In the genomic region with DNA sequence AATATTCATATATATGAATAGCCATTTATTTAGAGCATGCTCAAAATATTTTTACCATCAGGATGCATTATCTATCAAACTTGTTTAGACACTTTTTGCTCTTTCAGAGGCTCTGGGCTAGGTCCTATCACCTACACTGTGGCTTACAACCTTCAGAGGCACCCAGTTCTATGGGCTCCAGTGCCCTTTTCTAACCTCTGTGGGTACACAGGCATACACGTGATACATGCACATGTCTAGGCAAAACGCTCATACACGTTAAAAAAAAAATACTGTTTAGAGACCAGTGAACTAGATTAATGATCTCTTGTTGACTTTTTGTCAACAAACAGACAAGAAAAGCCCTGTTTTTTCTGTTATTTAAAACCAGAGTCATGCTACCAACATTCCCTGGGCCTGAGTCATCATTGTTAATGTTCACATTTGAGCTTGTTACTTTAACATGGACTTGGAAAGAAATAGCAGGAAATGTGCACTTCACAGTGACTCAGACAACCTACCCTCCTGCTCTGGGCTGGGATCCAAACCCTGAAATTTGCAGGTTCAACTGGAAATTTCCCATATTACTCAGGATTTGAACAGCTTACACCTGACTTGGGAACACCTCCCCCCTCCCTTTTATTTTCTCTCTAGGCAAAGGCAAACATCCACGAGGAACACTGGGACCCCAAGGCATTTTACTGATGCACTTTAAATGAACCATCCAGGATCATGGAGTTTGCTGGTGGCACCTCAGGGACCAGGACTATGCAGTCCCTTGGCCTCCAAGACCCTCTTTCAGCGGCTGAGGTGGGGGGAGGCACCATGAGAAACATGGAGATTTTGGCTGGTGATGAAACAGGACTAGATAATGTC, we compare ENCODE assay signal across 9 mouse cellular contexts.
DNase-seq lines count a peak whose midpoint lies in the region; ATAC-seq and TF ChIP-seq lines count a peak whose summit lies in the region.
"Had no signal": no experiment of that assay in that cellular context is flagged by ENCODE, and none has a peak within 500 bp of the region (broad histone marks: within the 10 kb centered on the region; RNA-seq: fewer than 3 reads in every experiment).

No protein-coding gene starts in this region.

- ATAC-seq in heart, postnatal 0 days (ENCODE audit: insufficient read depth, low read depth) = no peak
- ATAC-seq in kidney, embryonic 14.5 days (ENCODE audit: low FRiP score, low TSS enrichment) = peak; percentile 76
- no peak for ATAC-seq in hindbrain, embryonic 14.5 days (ENCODE audit: low FRiP score)

- H3K4me3 ChIP-seq in heart, postnatal 0 days (ENCODE audit: low read depth, low read length) = no peak overlapping the region
- H3K4me3 ChIP-seq in heart, adult 2 months = no peak overlapping the region
- no peak overlapping the region for H3K4me3 ChIP-seq in kidney, embryonic 14.5 days (ENCODE audit: low read length)
- H3K4me3 ChIP-seq in small intestine, adult 2 months (ENCODE audit: low read depth, low read length) = no peak overlapping the region
- no peak overlapping the region for H3K4me3 ChIP-seq in hindbrain, embryonic 14.5 days (replicated peaks; ENCODE audit: low read length)

- H3K4me2 ChIP-seq in heart, postnatal 0 days (ENCODE audit: low read depth, low read length) = no peak overlapping the region
- no peak overlapping the region for H3K4me2 ChIP-seq in kidney, embryonic 14.5 days (replicated peaks; ENCODE audit: low read depth, low read length)
- no peak overlapping the region for H3K4me2 ChIP-seq in hindbrain, embryonic 14.5 days (replicated peaks)

- H3K27me3 ChIP-seq in heart, postnatal 0 days (ENCODE audit: control insufficient read depth, insufficient read depth, low read length) = no peaks in the 10 kb centered on the region
- no peaks in the 10 kb centered on the region for H3K27me3 ChIP-seq in heart, adult 2 months (ENCODE audit: control insufficient read depth, insufficient read depth, low read length)
- no peaks in the 10 kb centered on the region for H3K27me3 ChIP-seq in kidney, embryonic 14.5 days (ENCODE audit: control insufficient read depth, insufficient read depth, low read length)
- H3K27me3 ChIP-seq in small intestine, adult 2 months (ENCODE audit: control insufficient read depth, insufficient read depth, low read length) = no peaks in the 10 kb centered on the region
- H3K27me3 ChIP-seq in hindbrain, embryonic 14.5 days (ENCODE audit: control insufficient read depth, insufficient read depth, low read length) = no peaks in the 10 kb centered on the region

- intact Hi-C loops in heart, adult 2 months (cut with DNase I) = no loop called here

- no peaks in the 10 kb centered on the region for H3K79me2 ChIP-seq in heart, adult 2 months (replicated peaks; ENCODE audit: control insufficient read depth, insufficient read depth, low read length)

- no peaks in the 10 kb centered on the region for H3K36me3 ChIP-seq in heart, postnatal 0 days (replicated peaks; ENCODE audit: control insufficient read depth, insufficient read depth, low read length)
- no peaks in the 10 kb centered on the region for H3K36me3 ChIP-seq in heart, adult 2 months (ENCODE audit: control insufficient read depth, insufficient read depth, low read length)
- H3K36me3 ChIP-seq in kidney, embryonic 14.5 days (ENCODE audit: control insufficient read depth, insufficient read depth, low read length) = no peaks in the 10 kb centered on the region
- no peaks in the 10 kb centered on the region for H3K36me3 ChIP-seq in small intestine, adult 2 months (ENCODE audit: control insufficient read depth, insufficient read depth, low read length)
- H3K36me3 ChIP-seq in hindbrain, embryonic 14.5 days (replicated peaks; ENCODE audit: control insufficient read depth, insufficient read depth) = no peaks in the 10 kb centered on the region

- H3K9me3 ChIP-seq in heart, postnatal 0 days (replicated peaks; ENCODE audit: control insufficient read depth, low read length) = no peaks in the 10 kb centered on the region
- peaks cover 3% of the 10 kb centered on the region; the same call in 1 of the 2 replicates for H3K9me3 ChIP-seq in kidney, embryonic 14.5 days (ENCODE audit: control insufficient read depth, low read length)
- H3K9me3 ChIP-seq in hindbrain, embryonic 14.5 days (ENCODE audit: control insufficient read depth, low read length) = no peaks in the 10 kb centered on the region

- H3K9ac ChIP-seq in heart, postnatal 0 days (replicated peaks; ENCODE audit: low read depth, low read length) = no peak overlapping the region
- no peak overlapping the region for H3K9ac ChIP-seq in heart, adult 2 months (ENCODE audit: low read depth, low read length)
- no peak overlapping the region for H3K9ac ChIP-seq in kidney, embryonic 14.5 days (ENCODE audit: low read depth, low read length)
- H3K9ac ChIP-seq in hindbrain, embryonic 14.5 days = no peak overlapping the region

- DNase-seq in heart, postnatal 0 days (ENCODE audit: low spot score) = peak; percentile 24
- no peak for DNase-seq in heart, adult 2 months
- DNase-seq in adrenal gland, adult 8-10 months = peak; percentile 19
- DNase-seq in hindbrain, embryonic 14.5 days (ENCODE audit: low spot score) = no peak
- DNase-seq in cerebellum, adult 11 months = no peak
- DNase-seq in cerebellum, postnatal 4 days (ENCODE audit: low spot score in 2 of 2) = no peak
- DNase-seq: gastrocnemius, postnatal 10 days had no signal

- H3K4me1 ChIP-seq in heart, postnatal 0 days (ENCODE audit: control insufficient read depth, insufficient read depth) = no peaks in the 10 kb centered on the region
- H3K4me1 ChIP-seq in heart, adult 2 months (ENCODE audit: control insufficient read depth, insufficient read depth, low read length) = peaks cover 2% of the 10 kb centered on the region; the same call in 1 of the 2 replicates
- peaks cover 6% of the 10 kb centered on the region; the same call in 1 of the 2 replicates for H3K4me1 ChIP-seq in kidney, embryonic 14.5 days (ENCODE audit: control insufficient read depth, insufficient read depth, low read length)
- no peaks in the 10 kb centered on the region for H3K4me1 ChIP-seq in small intestine, adult 2 months (ENCODE audit: control insufficient read depth, insufficient read depth, insufficient read length, low read length)
- H3K4me1 ChIP-seq in hindbrain, embryonic 14.5 days (replicated peaks; ENCODE audit: control insufficient read depth, insufficient read depth, low read length) = no peaks in the 10 kb centered on the region

- no peak overlapping the region for H3K27ac ChIP-seq in heart, postnatal 0 days (ENCODE audit: low read depth)
- no peak overlapping the region for H3K27ac ChIP-seq in heart, adult 2 months
- H3K27ac ChIP-seq in kidney, embryonic 14.5 days (ENCODE audit: low read depth, low read length) = peak overlapping the region; percentile 62; the same call in 1 of the 2 replicates
- peak overlapping the region; percentile 20; the same call in 1 of the 2 replicates for H3K27ac ChIP-seq in small intestine, adult 2 months (ENCODE audit: insufficient read depth, low read depth, low read length)
- no peak overlapping the region for H3K27ac ChIP-seq in hindbrain, embryonic 14.5 days

- no peak for TF ChIP-seq EP300 in heart, postnatal 0 days (IDR thresholded peaks at IDR 0.05; ENCODE audit: low read depth)
- no peak for TF ChIP-seq EP300 in heart, adult 2 months (IDR thresholded peaks at IDR 0.05; ENCODE audit: insufficient read depth, low read depth, low read length)

- no peak for TF ChIP-seq CTCF in heart, postnatal 0 days (IDR thresholded peaks at IDR 0.05; ENCODE audit: low read depth)
- TF ChIP-seq CTCF in heart, adult 2 months (IDR thresholded peaks at IDR 0.05) = no peak
- TF ChIP-seq CTCF in small intestine, adult 2 months (IDR thresholded peaks at IDR 0.05; ENCODE audit: extremely low read depth, insufficient read length, insufficient replicate concordance, low read depth, low read length) = no peak

- TF ChIP-seq POLR2A in heart, adult 2 months (IDR thresholded peaks at IDR 0.05; ENCODE audit: insufficient read depth, low read depth, low read length) = no peak
- no peak for TF ChIP-seq POLR2A in small intestine, adult 2 months (IDR thresholded peaks at IDR 0.05; ENCODE audit: low read depth, low read length)

- 49% methylated on average over 5 of the region's 5 CpGs for WGBS in heart, postnatal 0 days
- WGBS in heart, adult 2 months = 41% methylated on average over 5 of the region's 5 CpGs
- 39% methylated on average over 5 of the region's 5 CpGs for WGBS in kidney, embryonic 14.5 days
- WGBS in small intestine, adult 2 months = 45% methylated on average over 5 of the region's 5 CpGs
- 85% methylated on average over 5 of the region's 5 CpGs for WGBS in hindbrain, embryonic 14.5 days

Comparison
In these comparisons a context has a peak if more than half of its experiments do, and no peak if none do; other contexts are left out.
1. DNase-seq: peak in heart, postnatal 0 days (single experiment) and adrenal gland, adult 8-10 months (single experiment); none in heart, adult 2 months (0 of 2), hindbrain, embryonic 14.5 days (single experiment), cerebellum, adult 11 months (single experiment) and cerebellum, postnatal 4 days (0 of 2).
2. H3K27ac ChIP-seq: peak in kidney, embryonic 14.5 days (single experiment) and small intestine, adult 2 months (single experiment); none in heart, postnatal 0 days (single experiment), heart, adult 2 months (single experiment) and hindbrain, embryonic 14.5 days (single experiment).